In the genomic region with DNA sequence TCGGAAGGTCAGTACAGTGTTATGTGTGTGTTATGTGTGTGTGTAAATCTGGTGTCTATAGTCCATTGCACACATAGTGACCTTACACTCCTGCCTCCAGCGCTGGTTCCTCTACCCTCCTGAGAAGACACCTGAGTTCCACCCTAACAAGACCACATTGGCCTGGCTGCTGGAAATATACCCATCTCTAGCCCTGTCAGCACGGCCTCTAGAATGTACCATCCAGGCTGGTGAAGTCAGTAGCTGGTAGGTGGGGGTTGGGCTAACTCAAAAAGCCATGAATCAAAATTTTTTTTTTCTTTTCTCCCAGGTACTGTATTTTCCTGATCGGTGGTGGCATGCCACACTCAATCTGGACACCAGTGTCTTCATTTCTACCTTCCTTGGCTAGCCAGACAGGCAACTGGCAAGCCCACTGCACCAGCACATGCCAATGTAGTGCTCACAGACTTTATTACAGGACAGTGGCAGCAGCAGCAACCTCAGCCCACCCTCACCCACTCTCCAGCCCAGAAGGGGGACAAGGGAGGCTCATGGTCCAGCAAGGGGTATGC, we compare ENCODE assay signal across 9 mouse cellular contexts. TPM values are rescaled to one million over a fixed set of nuclear protein-coding genes. Genes with fewer than 3 reads are reported as not detected.
DNase-seq lines count a peak whose midpoint lies in the region; ATAC-seq and TF ChIP-seq lines count a peak whose summit lies in the region.
"Had no signal": no experiment of that assay in that cellular context is flagged by ENCODE, and none has a peak within 500 bp of the region (broad histone marks: within the 10 kb centered on the region; RNA-seq: fewer than 3 reads in every experiment).

No protein-coding gene starts in this region.

- no peak for DNase-seq in heart, embryonic 10.5 days (ENCODE audit: low spot score)
- DNase-seq in heart, adult 8-10 months (ENCODE audit: low spot score) = no peak
- DNase-seq in G1E (ENCODE audit: low spot score) = no peak
- DNase-seq in liver, embryonic 14.5 days (ENCODE audit: low read depth in 3 of 3, low spot score in 3 of 3) = no peak
- no peak for DNase-seq in right cerebral cortex, postnatal 14 days
- DNase-seq in spleen, adult 12 weeks (ENCODE audit: low spot score) = no peak
- DNase-seq in B cell, adult 2 months = no peak
- DNase-seq: heart, adult 2 months had no signal

- H3K4me2 ChIP-seq in forebrain, embryonic 16.5 days (ENCODE audit: low read length) = peak overlapping the region; percentile 93
- H3K4me2 ChIP-seq in liver, embryonic 14.5 days (ENCODE audit: low read depth) = peak overlapping the region; percentile 70

- 0 out of 2 replicates have a peak overlapping the region, but pooled peaks have one; percentile 31 for H3K27ac ChIP-seq in heart, embryonic 10.5 days
- no peak overlapping the region for H3K27ac ChIP-seq in forebrain, embryonic 16.5 days (ENCODE audit: low read length)
- no peak overlapping the region for H3K27ac ChIP-seq in liver, embryonic 14.5 days
- H3K27ac ChIP-seq: heart, adult 2 months had no signal

- H3K36me3 ChIP-seq in heart, embryonic 10.5 days = peaks cover 60% of the 10 kb centered on the region
- peaks cover 85% of the 10 kb centered on the region for H3K36me3 ChIP-seq in G1E (replicated peaks)
- H3K36me3 ChIP-seq in forebrain, embryonic 16.5 days (ENCODE audit: control insufficient read depth, insufficient read depth) = peaks cover 20% of the 10 kb centered on the region
- H3K36me3 ChIP-seq in liver, embryonic 14.5 days (replicated peaks; ENCODE audit: control insufficient read depth, insufficient read depth, low read depth) = peaks cover 14% of the 10 kb centered on the region

- H3K9me3 ChIP-seq in heart, embryonic 10.5 days = no peaks in the 10 kb centered on the region
- no peaks in the 10 kb centered on the region for H3K9me3 ChIP-seq in G1E (replicated peaks)
- H3K9me3 ChIP-seq in forebrain, embryonic 16.5 days (ENCODE audit: control insufficient read depth, low read length) = no peaks in the 10 kb centered on the region
- H3K9me3 ChIP-seq in liver, embryonic 14.5 days (ENCODE audit: control insufficient read depth, low read length) = no peaks in the 10 kb centered on the region

- H3K9ac ChIP-seq in forebrain, embryonic 16.5 days (replicated peaks; ENCODE audit: low read depth, low read length) = no peak overlapping the region
- H3K9ac ChIP-seq in liver, embryonic 14.5 days (replicated peaks) = no peak overlapping the region

- peak overlapping the region; percentile 86 for H3K4me3 ChIP-seq in heart, embryonic 10.5 days
- peak overlapping the region; percentile 21; the same call in 1 of the 2 replicates for H3K4me3 ChIP-seq in G1E (ENCODE audit: low read depth, low read length)
- no peak overlapping the region for H3K4me3 ChIP-seq in forebrain, embryonic 16.5 days (replicated peaks; ENCODE audit: low read length)
- H3K4me3 ChIP-seq in liver, embryonic 14.5 days (ENCODE audit: insufficient read depth in 1 of 2, low read depth in 2 of 2, low read length in 2 of 2) = no peak overlapping the region; a peak in 1 of 4 replicates

- peaks cover 84% of the 10 kb centered on the region for H3K4me1 ChIP-seq in heart, embryonic 10.5 days
- H3K4me1 ChIP-seq in G1E (ENCODE audit: insufficient read depth, low read depth, low read length) = peaks cover 84% of the 10 kb centered on the region
- peaks cover 79% of the 10 kb centered on the region for H3K4me1 ChIP-seq in forebrain, embryonic 16.5 days (replicated peaks; ENCODE audit: control insufficient read depth, insufficient read depth, low read length)
- peaks cover 8 to 16% of the 10 kb centered on the region in 2 experiments for H3K4me1 ChIP-seq in liver, embryonic 14.5 days (replicated peaks; ENCODE audit: control insufficient read depth in 2 of 2, insufficient read depth in 2 of 2, low read length in 1 of 2)

- TF ChIP-seq EP300 in liver, embryonic 14.5 days (IDR thresholded peaks at IDR 0.05; ENCODE audit: low read depth) = no peak

- no peak for TF ChIP-seq CTCF in G1E (IDR thresholded peaks at IDR 0.05; ENCODE audit: low read depth, low read length)
- no peak for TF ChIP-seq CTCF in liver, embryonic 14.5 days (IDR thresholded peaks at IDR 0.05; ENCODE audit: low read depth)

- no peak for ATAC-seq in G1E (ENCODE audit: extremely low read depth, insufficient number of reproducible peaks, low FRiP score, poor library complexity, severe bottlenecking)
- no peak for ATAC-seq in forebrain, embryonic 16.5 days
- no peak for ATAC-seq in liver, embryonic 14.5 days (ENCODE audit: insufficient read depth)

- 87% methylated on average over 4 of the region's 4 CpGs for WGBS in heart, embryonic 10.5 days
- WGBS in forebrain, embryonic 16.5 days = 88% methylated on average over 4 of the region's 4 CpGs
- 66% methylated on average over 4 of the region's 4 CpGs for WGBS in liver, embryonic 14.5 days (ENCODE audit: insufficient replicate concordance)

- H3K27me3 ChIP-seq in heart, embryonic 10.5 days (ENCODE audit: insufficient read depth, poor library complexity, severe bottlenecking) = no peaks in the 10 kb centered on the region
- H3K27me3 ChIP-seq in G1E (ENCODE audit: insufficient read depth, low read length) = no peaks in the 10 kb centered on the region
- H3K27me3 ChIP-seq in forebrain, embryonic 16.5 days (replicated peaks; ENCODE audit: control insufficient read depth, insufficient read depth, low read length) = no peaks in the 10 kb centered on the region
- H3K27me3 ChIP-seq in liver, embryonic 14.5 days (ENCODE audit: control insufficient read depth, insufficient read depth, low read length) = no peaks in the 10 kb centered on the region

RNA-seq across cellular contexts. Expression of a gene that starts 1.6 kb away (rescaled TPM):
- 45.8 and 50.7 TPM in 2 replicates for polyA plus RNA-seq in heart, embryonic 10.5 days (2016; fragmentation: Nextera tagmentation; extraction: Ambion mirVana)
- 10 to 100 TPM; 34.2 to 39.6 (median 34.8) TPM for total RNA-seq in heart, adult 8-10 months (2022)
- total RNA-seq in G1E (2014; fragmentation: Nextera tagmentation) (0.90 and 1.9 TPM in 2 replicates), G1E (2017) (1.9 and 2.0 TPM in 2 replicates)
- polyA plus RNA-seq in G1E (2012) = 0.08 and 0.11 TPM in 2 replicates
- polyA plus RNA-seq in forebrain, embryonic 16.5 days (2015; fragmentation: Nextera tagmentation; extraction: Ambion mirVana) = 68.2 and 73.9 TPM in 2 replicates
- polyA plus RNA-seq in liver, embryonic 14.5 days (2012; rRNA removed) = 17.3 and 17.9 TPM in 2 replicates
- polyA plus RNA-seq in liver, embryonic 14.5 days (2014; fragmentation: Nextera tagmentation; extraction: Ambion mirVana) = 13.7 and 16.2 TPM in 2 replicates

RNA-seq across cellular contexts. Expression of a gene that starts 2.9 kb away (rescaled TPM):
- 343 and 404 TPM in 2 replicates for polyA plus RNA-seq in heart, embryonic 10.5 days (2016; fragmentation: Nextera tagmentation; extraction: Ambion mirVana)
- 100 to 1,000 TPM; 129 to 137 (median 130) TPM for total RNA-seq in heart, adult 8-10 months (2022)
- 29.1 and 30.1 TPM in 2 replicates for total RNA-seq in G1E (2014; fragmentation: Nextera tagmentation)
- 90.8 and 97.3 TPM in 2 replicates for total RNA-seq in G1E (2017)
- 70.9 and 81.7 TPM in 2 replicates for polyA plus RNA-seq in G1E (2012)
- polyA plus RNA-seq in forebrain, embryonic 16.5 days (2015; fragmentation: Nextera tagmentation; extraction: Ambion mirVana) = 301 and 335 TPM in 2 replicates
- 70.2 and 85.1 TPM in 2 replicates for polyA plus RNA-seq in liver, embryonic 14.5 days (2012; rRNA removed)
- polyA plus RNA-seq in liver, embryonic 14.5 days (2014; fragmentation: Nextera tagmentation; extraction: Ambion mirVana) = 96.7 and 100 TPM in 2 replicates

RNA-seq across cellular contexts. Expression of a gene that starts 6.8 kb away (rescaled TPM):
- polyA plus RNA-seq in heart, embryonic 10.5 days (2016; fragmentation: Nextera tagmentation; extraction: Ambion mirVana) = 2.3 and 4.0 TPM in 2 replicates
- 1 to 10 TPM in 3 of 4 experiments, under 1 TPM in 1; 0.97 to 5.1 (median 1.6) TPM for total RNA-seq in heart, adult 8-10 months (2022)
- total RNA-seq in G1E (2014; fragmentation: Nextera tagmentation) (4.8 and 5.5 TPM in 2 replicates), G1E (2017) (0.87 and 1.4 TPM in 2 replicates)
- polyA plus RNA-seq in G1E (2012) = 2.7 and 3.1 TPM in 2 replicates
- 30.7 and 42.2 TPM in 2 replicates for polyA plus RNA-seq in forebrain, embryonic 16.5 days (2015; fragmentation: Nextera tagmentation; extraction: Ambion mirVana)
- 1.5 and 2.0 TPM in 2 replicates for polyA plus RNA-seq in liver, embryonic 14.5 days (2012; rRNA removed)
- polyA plus RNA-seq in liver, embryonic 14.5 days (2014; fragmentation: Nextera tagmentation; extraction: Ambion mirVana) = 0.35 and 0.58 TPM in 2 replicates

RNA-seq across cellular contexts. Expression of a gene that starts 6.8 kb away (rescaled TPM):
- polyA plus RNA-seq in heart, embryonic 10.5 days (2016; fragmentation: Nextera tagmentation; extraction: Ambion mirVana) = 21.6 and 23.0 TPM in 2 replicates
- 10 to 100 TPM; 11.2 to 12.6 (median 12.1) TPM for total RNA-seq in heart, adult 8-10 months (2022)
- 13.8 and 13.9 TPM in 2 replicates for total RNA-seq in G1E (2014; fragmentation: Nextera tagmentation)
- 23.5 and 25.8 TPM in 2 replicates for total RNA-seq in G1E (2017)
- polyA plus RNA-seq in G1E (2012) = 4.8 and 8.6 TPM in 2 replicates
- polyA plus RNA-seq in forebrain, embryonic 16.5 days (2015; fragmentation: Nextera tagmentation; extraction: Ambion mirVana) = 36.5 and 37.3 TPM in 2 replicates
- 14.1 and 14.3 TPM in 2 replicates for polyA plus RNA-seq in liver, embryonic 14.5 days (2012; rRNA removed)
- 9.2 and 11.4 TPM in 2 replicates for polyA plus RNA-seq in liver, embryonic 14.5 days (2014; fragmentation: Nextera tagmentation; extraction: Ambion mirVana)

RNA-seq across cellular contexts. Expression of a gene that starts 11.3 kb away (rescaled TPM):
- 2.1 and 3.0 TPM in 2 replicates for polyA plus RNA-seq in heart, embryonic 10.5 days (2016; fragmentation: Nextera tagmentation; extraction: Ambion mirVana)
- 1 to 10 TPM; 2.2 to 4.4 (median 3.8) TPM for total RNA-seq in heart, adult 8-10 months (2022)
- total RNA-seq in G1E (2014; fragmentation: Nextera tagmentation) (1.1 and 2.9 TPM in 2 replicates), G1E (2017) (3.0 and 3.1 TPM in 2 replicates)
- polyA plus RNA-seq in G1E (2012) = 9.7 and 12.4 TPM in 2 replicates
- polyA plus RNA-seq in forebrain, embryonic 16.5 days (2015; fragmentation: Nextera tagmentation; extraction: Ambion mirVana) = 10.7 and 14.2 TPM in 2 replicates
- 3.3 and 6.9 TPM in 2 replicates for polyA plus RNA-seq in liver, embryonic 14.5 days (2012; rRNA removed)
- polyA plus RNA-seq in liver, embryonic 14.5 days (2014; fragmentation: Nextera tagmentation; extraction: Ambion mirVana) = 0.43 TPM in 1 of 2 replicates, not detected in the other

Comparison
In these comparisons a context has a peak if more than half of its experiments do, and no peak if none do; other contexts are left out.
1. H3K4me3 ChIP-seq: peak in heart, embryonic 10.5 days (single experiment) and G1E (single experiment); none in forebrain, embryonic 16.5 days (single experiment) and liver, embryonic 14.5 days (0 of 2).
2. RNA of a gene that starts 1.6 kb away (polyA plus RNA-seq): 68.2 to 73.9 TPM in forebrain, embryonic 16.5 days, 45.8 to 50.7 TPM in heart, embryonic 10.5 days and 13.7 to 17.9 TPM in liver, embryonic 14.5 days; 0.08 to 0.11 TPM in G1E; every median in the first group is over 10 times any median in the second.